Mouse (Mus musculus): ENCODE measurements at regions not wholly inside any gene's neighbourhood (a gene's known extent, or its start where the extent isn't known, plus 50 kb on each side); places are given as distances from the start of the nearest gene placed in this dataset.

GRCm38 (mm10) chr16:25531761-25532336 lies 151.7 kb upstream of the Trp63 start:
- H3K27ac ChIP-seq = no peak overlapping the region
- no peak for ATAC-seq (replicated peaks; ENCODE audit: low FRiP score, low read depth)
- no peak overlapping the region for H3K4me3 ChIP-seq (replicated peaks; ENCODE audit: low read depth, low read length)
- no peaks in the 10 kb centered on the region for H3K9me3 ChIP-seq (replicated peaks; ENCODE audit: low read length)
- TF ChIP-seq CTCF (IDR thresholded peaks at IDR 0.05; ENCODE audit: low read depth) = no peak
- no peak overlapping the region for H3K4me2 ChIP-seq (ENCODE audit: low read length)
- no peak for DNase-seq (ENCODE audit: low spot score)
- no peaks in the 10 kb centered on the region for H3K27me3 ChIP-seq (ENCODE audit: insufficient read depth, low read length)
- WGBS = 51% methylated on average over 4 of the region's 4 CpGs
- H3K9ac ChIP-seq (ENCODE audit: low read depth, low read length) = no peak overlapping the region
- H3K36me3 ChIP-seq (ENCODE audit: insufficient read depth, low read length) = no peaks in the 10 kb centered on the region
- no peaks in the 10 kb centered on the region for H3K4me1 ChIP-seq (replicated peaks; ENCODE audit: insufficient read depth, low read length)

GRCm38 (mm10) chr16:25532519-25533205 lies 150.9 kb upstream of the Trp63 start:
- no peak overlapping the region for H3K27ac ChIP-seq
- WGBS = 83% methylated on average over 3 of the region's 3 CpGs
- no peak for DNase-seq (ENCODE audit: low spot score)
- no peaks in the 10 kb centered on the region for H3K4me1 ChIP-seq (replicated peaks; ENCODE audit: insufficient read depth, low read length)
- H3K27me3 ChIP-seq (ENCODE audit: insufficient read depth, low read length) = no peaks in the 10 kb centered on the region
- no peak overlapping the region for H3K4me2 ChIP-seq (ENCODE audit: low read length)
- H3K9ac ChIP-seq (ENCODE audit: low read depth, low read length) = no peak overlapping the region
- no peak for TF ChIP-seq CTCF (IDR thresholded peaks at IDR 0.05; ENCODE audit: low read depth)
- no peaks in the 10 kb centered on the region for H3K36me3 ChIP-seq (ENCODE audit: insufficient read depth, low read length)
- ATAC-seq (replicated peaks; ENCODE audit: low FRiP score, low read depth) = no peak
- H3K9me3 ChIP-seq (replicated peaks; ENCODE audit: low read length) = no peaks in the 10 kb centered on the region
- H3K4me3 ChIP-seq (replicated peaks; ENCODE audit: low read depth, low read length) = no peak overlapping the region

GRCm38 (mm10) chr16:25533206-25533580 lies 150.4 kb upstream of the Trp63 start:
- Histone ChIP-seq H3K9ac (ENCODE audit: low read depth, low read length) (no peak overlapping the region), H3K27ac (no peak overlapping the region), H3K4me1 (replicated peaks; ENCODE audit: insufficient read depth, low read length) (no peaks in the 10 kb centered on the region), H3K4me3 (replicated peaks; ENCODE audit: low read depth, low read length) (no peak overlapping the region), H3K36me3 (ENCODE audit: insufficient read depth, low read length) (no peaks in the 10 kb centered on the region), H3K9me3 (replicated peaks; ENCODE audit: low read length) (no peaks in the 10 kb centered on the region), H3K4me2 (ENCODE audit: low read length) (no peak overlapping the region), H3K27me3 (ENCODE audit: insufficient read depth, low read length) (no peaks in the 10 kb centered on the region)
- TF ChIP-seq CTCF (IDR thresholded peaks at IDR 0.05; ENCODE audit: low read depth) = no peak
- ATAC-seq (replicated peaks; ENCODE audit: low FRiP score, low read depth) = no peak
- WGBS = 48% methylated on average over 4 of the region's 4 CpGs
- DNase-seq (ENCODE audit: low spot score) = no peak

- Histone ChIP-seq H3K27ac (no peak overlapping the region), H3K9ac (ENCODE audit: low read depth, low read length) (no peak overlapping the region), H3K4me2 (ENCODE audit: low read length) (no peak overlapping the region), H3K4me1 (replicated peaks; ENCODE audit: insufficient read depth, low read length) (no peaks in the 10 kb centered on the region), H3K4me3 (replicated peaks; ENCODE audit: low read depth, low read length) (no peak overlapping the region), H3K27me3 (ENCODE audit: insufficient read depth, low read length) (no peaks in the 10 kb centered on the region), H3K9me3 (replicated peaks; ENCODE audit: low read length) (no peaks in the 10 kb centered on the region), H3K36me3 (ENCODE audit: insufficient read depth, low read length) (no peaks in the 10 kb centered on the region)
- TF ChIP-seq CTCF (IDR thresholded peaks at IDR 0.05; ENCODE audit: low read depth) = no peak
- no peak for ATAC-seq (replicated peaks; ENCODE audit: low FRiP score, low read depth)
- no peak for DNase-seq (ENCODE audit: low spot score)
- 82% methylated on average over 6 of the region's 6 CpGs for WGBS
Measured at GRCm38 (mm10) chr16:25536550-25536949, 147.0 kb upstream of the Trp63 start.

GRCm38 (mm10) chr16:25549542-25550110 lies 133.9 kb upstream of the Trp63 start:
- ATAC-seq (replicated peaks; ENCODE audit: low FRiP score, low read depth) (no peak; the same call in 1 of the 2 replicates), DNase-seq (ENCODE audit: low spot score) (peak; percentile 31)
- H3K4me2 ChIP-seq (ENCODE audit: low read length) = no peak overlapping the region
- no peak overlapping the region for H3K9ac ChIP-seq (ENCODE audit: low read depth, low read length)
- no peak for TF ChIP-seq CTCF (IDR thresholded peaks at IDR 0.05; ENCODE audit: low read depth)
- H3K4me1 ChIP-seq (replicated peaks; ENCODE audit: insufficient read depth, low read length) = no peaks in the 10 kb centered on the region
- no peak overlapping the region for H3K27ac ChIP-seq
- WGBS = 52% methylated on average over 8 of the region's 8 CpGs
- no peak overlapping the region for H3K4me3 ChIP-seq (replicated peaks; ENCODE audit: low read depth, low read length)
- H3K27me3 ChIP-seq (ENCODE audit: insufficient read depth, low read length) = no peaks in the 10 kb centered on the region
- no peaks in the 10 kb centered on the region for H3K36me3 ChIP-seq (ENCODE audit: insufficient read depth, low read length)
- no peaks in the 10 kb centered on the region for H3K9me3 ChIP-seq (replicated peaks; ENCODE audit: low read length)

GRCm38 (mm10) chr16:25557181-25557580 lies 126.4 kb upstream of the Trp63 start:
- WGBS = 84% methylated on average over 3 of the region's 3 CpGs

More at GRCm38 (mm10) chr16:25557181-25557580, 126.4 kb upstream of the Trp63 start:
- Histone ChIP-seq H3K4me3 (replicated peaks; ENCODE audit: low read depth, low read length) (no peak overlapping the region), H3K27me3 (ENCODE audit: insufficient read depth, low read length) (no peaks in the 10 kb centered on the region), H3K4me2 (ENCODE audit: low read length) (no peak overlapping the region), H3K36me3 (ENCODE audit: insufficient read depth, low read length) (no peaks in the 10 kb centered on the region), H3K27ac (no peak overlapping the region), H3K4me1 (replicated peaks; ENCODE audit: insufficient read depth, low read length) (no peaks in the 10 kb centered on the region), H3K9me3 (replicated peaks; ENCODE audit: low read length) (no peaks in the 10 kb centered on the region), H3K9ac (ENCODE audit: low read depth, low read length) (no peak overlapping the region)
- no peak for TF ChIP-seq CTCF (IDR thresholded peaks at IDR 0.05; ENCODE audit: low read depth)
- ATAC-seq (replicated peaks; ENCODE audit: low FRiP score, low read depth) (no peak), DNase-seq (ENCODE audit: low spot score) (no peak)
